Mouse (Mus musculus): ENCODE results near the gene Myo15. TPM values are rescaled to one million over a fixed set of nuclear protein-coding genes. Genes with fewer than 3 reads are reported as not detected.

Myo15 gene
- polyA plus RNA-seq, 1 experiment from 2014 or later, result 0.08 TPM

DNA sequence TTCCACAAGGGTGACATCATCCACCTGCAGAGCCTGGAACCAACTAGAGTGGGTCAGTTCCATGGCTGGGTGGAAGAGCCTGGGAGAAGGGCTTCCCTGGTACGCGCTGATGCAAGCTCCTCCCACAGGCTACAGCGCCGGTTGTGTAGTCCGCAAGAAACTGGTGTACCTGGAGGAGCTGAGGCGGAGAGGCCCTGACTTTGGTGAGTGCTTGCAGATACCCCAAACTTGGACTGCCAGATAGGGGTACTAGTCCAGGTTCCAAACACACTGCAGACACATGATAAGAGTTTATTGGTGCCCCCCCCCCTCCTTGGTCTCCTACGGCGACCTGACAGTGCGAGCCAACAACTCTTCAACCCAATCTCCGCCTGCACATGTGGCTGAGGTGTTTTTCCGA, 39.8 kb downstream of the Myo15 start:
- WGBS, result 5% methylated on average over 11 of the region's 11 CpGs
- Histone ChIP-seq H3K4me3 (replicated peaks) (peak overlapping the region; percentile 36), H3K27me3 (peaks cover 28% of the 10 kb centered on the region), H3K36me3 (no peaks in the 10 kb centered on the region), H3K9me3 (no peaks in the 10 kb centered on the region), H3K4me1 (replicated peaks) (peaks cover 11% of the 10 kb centered on the region), H3K9ac (replicated peaks) (no peak overlapping the region), H3K4me2 (replicated peaks) (peak overlapping the region; percentile 62), H3K27ac (no peak overlapping the region)
- no peak for ATAC-seq

DNA sequence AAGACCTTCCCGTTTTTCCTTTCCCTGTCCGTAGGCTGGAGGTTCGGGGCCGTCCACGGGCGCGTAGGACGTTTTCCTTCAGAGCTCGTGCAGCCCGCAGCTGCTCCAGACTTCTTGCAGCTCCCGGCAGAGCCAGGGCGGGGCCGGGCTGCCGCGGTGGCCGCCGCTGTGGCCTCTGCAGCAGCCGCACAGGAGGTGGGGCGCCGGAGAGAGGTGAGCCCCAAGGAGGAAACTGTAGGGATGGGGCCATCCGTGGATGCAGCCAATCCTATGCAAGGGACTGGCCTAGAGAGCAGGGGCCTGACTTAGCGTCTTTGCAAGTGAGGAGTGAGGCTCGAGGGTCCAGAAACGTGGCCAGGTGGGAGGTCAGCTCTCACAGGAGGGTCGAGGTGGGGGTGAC, 40.4 kb downstream of the Myo15 start:
- Histone ChIP-seq H3K9me3 (no peaks in the 10 kb centered on the region), H3K4me3 (replicated peaks) (peak overlapping the region; percentile 36), H3K4me2 (replicated peaks) (peak overlapping the region; percentile 62), H3K9ac (replicated peaks) (peak overlapping the region; percentile 60), H3K27me3 (peaks cover 28% of the 10 kb centered on the region), H3K27ac (no peak overlapping the region), H3K4me1 (replicated peaks) (peaks cover 11% of the 10 kb centered on the region), H3K36me3 (no peaks in the 10 kb centered on the region)
- WGBS, result 1% methylated on average over 25 of the region's 25 CpGs
- ATAC-seq, result 0 out of 2 replicates have a peak, but pooled peaks have one; percentile 17

DNA sequence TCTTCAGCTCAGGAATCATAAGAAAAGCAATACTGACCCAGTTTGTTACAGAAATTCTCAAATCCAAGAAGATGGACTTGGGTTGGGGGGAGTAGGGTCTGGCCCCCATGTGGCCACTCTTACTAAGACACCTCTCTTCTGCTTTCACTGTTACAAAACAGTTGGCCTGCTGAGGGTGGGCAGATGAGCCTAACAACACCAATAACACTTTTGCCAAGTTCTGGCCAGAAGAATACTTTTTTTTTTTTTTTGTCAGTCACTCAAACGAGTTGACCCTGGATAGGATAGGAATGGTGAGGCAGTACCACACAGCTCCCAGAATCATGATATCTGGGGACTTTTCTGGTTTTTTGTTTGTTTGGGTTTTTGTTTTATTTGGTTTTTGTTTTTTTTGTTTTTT, 42.8 kb downstream of the Myo15 start:
- Histone ChIP-seq H3K9me3 (no peaks in the 10 kb centered on the region), H3K4me3 (replicated peaks) (no peak overlapping the region), H3K27ac (no peak overlapping the region), H3K4me1 (replicated peaks) (peaks cover 11% of the 10 kb centered on the region), H3K36me3 (no peaks in the 10 kb centered on the region), H3K27me3 (peaks cover 28% of the 10 kb centered on the region), H3K4me2 (replicated peaks) (no peak overlapping the region), H3K9ac (replicated peaks) (no peak overlapping the region)
- WGBS, result 83% methylated on average over 1 of the region's 1 CpGs
- no peak for ATAC-seq

DNA sequence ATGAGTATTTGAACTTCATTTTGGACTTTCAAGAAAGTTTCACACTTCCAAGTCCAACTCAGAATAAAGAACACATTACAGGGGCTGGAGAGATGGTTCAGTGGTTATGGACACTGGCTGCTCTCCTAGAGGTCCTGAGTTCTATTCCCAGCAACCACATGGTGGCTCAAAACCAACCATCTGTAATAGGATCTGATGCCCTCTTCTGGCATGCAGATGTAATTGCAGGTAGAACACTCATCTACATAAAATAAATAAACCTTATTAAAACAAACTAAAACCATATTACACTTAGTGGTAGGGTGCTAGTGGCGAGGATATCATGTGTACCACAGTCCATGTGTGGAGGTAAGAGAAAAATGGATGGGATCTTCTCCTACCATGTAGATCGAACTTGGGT, 43.4 kb downstream of the Myo15 start:
- H3K27me3 ChIP-seq, result peaks cover 28% of the 10 kb centered on the region
- no peak overlapping the region for H3K27ac ChIP-seq
- 77% methylated on average over 2 of the region's 2 CpGs for WGBS
- H3K36me3 ChIP-seq, result no peaks in the 10 kb centered on the region
- H3K4me3 ChIP-seq (replicated peaks), result no peak overlapping the region
- no peaks in the 10 kb centered on the region for H3K9me3 ChIP-seq
- peaks cover 11% of the 10 kb centered on the region for H3K4me1 ChIP-seq (replicated peaks)
- no peak overlapping the region for H3K4me2 ChIP-seq (replicated peaks)
- no peak for ATAC-seq
- H3K9ac ChIP-seq (replicated peaks), result no peak overlapping the region

DNA sequence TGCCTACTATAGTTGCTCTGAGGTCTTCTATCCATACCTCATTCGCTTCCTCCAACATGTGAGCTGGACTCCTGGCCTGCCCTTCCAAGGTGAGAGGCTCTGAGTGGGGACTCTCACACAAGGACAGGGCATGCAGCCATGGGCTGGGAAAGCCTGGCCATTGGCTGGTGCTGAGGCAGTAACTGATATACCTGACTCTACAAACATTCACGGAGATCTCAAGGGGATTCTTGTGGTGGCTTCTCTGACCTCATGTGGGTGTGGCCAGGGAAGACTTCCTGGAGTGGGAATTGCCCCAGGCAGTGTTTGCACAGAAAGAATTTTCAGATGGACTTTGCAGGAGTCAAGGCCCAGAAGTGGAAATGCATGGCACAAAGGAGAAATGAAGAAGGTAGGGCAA, 45.8 kb downstream of the Myo15 start:
- Histone ChIP-seq H3K27me3 (peaks cover 9% of the 10 kb centered on the region), H3K36me3 (no peaks in the 10 kb centered on the region), H3K27ac (no peak overlapping the region), H3K4me2 (replicated peaks) (no peak overlapping the region), H3K4me1 (replicated peaks) (no peaks in the 10 kb centered on the region), H3K9ac (replicated peaks) (no peak overlapping the region), H3K9me3 (no peaks in the 10 kb centered on the region), H3K4me3 (replicated peaks) (no peak overlapping the region)
- no peak for ATAC-seq
- 78% methylated on average over 2 of the region's 2 CpGs for WGBS

DNA sequence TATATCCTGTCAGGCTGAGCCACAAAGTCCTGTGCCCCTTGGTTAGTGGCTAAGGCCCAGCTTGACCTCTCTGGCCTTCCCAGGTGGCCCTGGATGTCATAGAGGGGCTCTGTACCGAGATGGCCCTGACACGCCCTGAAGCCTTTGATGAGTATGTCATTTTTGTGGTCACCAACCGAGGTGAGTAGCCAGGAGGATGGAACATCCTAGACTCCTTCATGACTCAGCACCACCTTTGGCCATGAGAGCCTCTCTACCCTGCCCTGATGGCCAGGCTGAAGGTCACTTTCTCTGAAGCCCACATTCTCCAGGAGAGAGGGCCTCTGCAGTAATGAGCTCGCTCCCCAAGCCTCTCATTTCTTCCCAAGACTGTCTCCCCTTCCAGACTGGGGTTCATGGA, 49.2 kb downstream of the Myo15 start:
- H3K4me2 ChIP-seq (replicated peaks), result no peak overlapping the region
- ATAC-seq, result no peak
- H3K4me1 ChIP-seq (replicated peaks), result no peaks in the 10 kb centered on the region
- 82% methylated on average over 4 of the region's 4 CpGs for WGBS
- H3K9me3 ChIP-seq, result no peaks in the 10 kb centered on the region
- H3K27me3 ChIP-seq, result no peaks in the 10 kb centered on the region
- no peak overlapping the region for H3K27ac ChIP-seq
- no peak overlapping the region for H3K9ac ChIP-seq (replicated peaks)
- no peak overlapping the region for H3K4me3 ChIP-seq (replicated peaks)
- H3K36me3 ChIP-seq, result no peaks in the 10 kb centered on the region

DNA sequence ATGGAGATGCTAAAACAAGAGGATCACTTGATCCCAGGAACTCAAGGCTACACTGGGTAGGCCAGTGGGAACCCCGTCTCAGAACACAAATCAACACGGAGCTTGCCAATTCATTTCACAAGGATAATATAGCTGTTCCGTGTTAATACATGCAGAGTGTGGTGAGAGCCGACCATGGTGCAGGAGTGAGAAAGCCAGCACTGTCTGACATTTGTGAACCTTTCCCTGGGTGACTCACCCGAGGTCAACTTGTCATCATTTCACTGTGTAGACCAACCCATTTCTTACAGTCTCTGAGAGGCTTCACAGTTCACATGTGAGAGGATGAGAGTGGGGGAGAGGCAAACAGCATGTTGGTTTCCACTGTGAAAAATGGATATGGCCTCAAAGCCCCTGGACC, 52.9 kb downstream of the Myo15 start:
- 73% methylated on average over 5 of the region's 5 CpGs for WGBS
- no peaks in the 10 kb centered on the region for H3K36me3 ChIP-seq
- H3K27ac ChIP-seq, result no peak overlapping the region
- H3K27me3 ChIP-seq, result no peaks in the 10 kb centered on the region
- H3K4me1 ChIP-seq (replicated peaks), result no peaks in the 10 kb centered on the region
- no peak overlapping the region for H3K4me2 ChIP-seq (replicated peaks)
- no peak overlapping the region for H3K4me3 ChIP-seq (replicated peaks)
- H3K9me3 ChIP-seq, result no peaks in the 10 kb centered on the region
- H3K9ac ChIP-seq (replicated peaks), result no peak overlapping the region
- no peak for ATAC-seq

DNA sequence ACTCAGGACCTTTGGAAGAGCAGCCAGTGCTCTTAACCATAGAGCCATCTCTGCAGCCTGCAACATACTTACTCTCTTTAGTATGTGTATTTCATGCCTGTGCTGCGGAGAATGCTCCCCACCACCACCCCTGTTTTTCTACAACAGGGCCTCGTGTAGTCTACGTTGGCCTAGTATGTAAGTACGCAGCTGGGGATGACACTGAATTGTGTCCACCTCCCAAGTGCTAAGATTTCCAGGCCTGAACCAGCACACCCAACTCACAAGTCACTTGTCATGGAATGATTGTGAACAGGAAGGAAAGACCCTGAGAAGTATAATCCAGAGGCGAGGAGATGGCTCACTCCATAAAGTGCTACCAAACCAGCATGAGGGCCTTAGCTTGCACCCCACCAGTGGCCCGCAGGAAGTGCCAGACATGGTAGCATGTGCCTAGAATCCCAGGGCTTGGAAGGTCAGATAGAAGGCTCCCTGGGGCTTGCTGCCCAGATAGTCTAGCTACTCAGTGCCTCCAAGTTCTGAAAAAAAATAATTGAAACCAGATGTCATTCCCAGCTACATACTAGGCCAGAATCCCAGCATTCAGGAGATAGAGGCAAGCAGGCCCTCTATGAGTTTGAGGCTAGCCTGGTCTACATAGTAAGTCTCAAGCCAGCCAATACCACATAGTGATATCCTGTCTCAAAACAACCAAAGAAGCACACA, 53.7 kb downstream of the Myo15 start:
- no peaks in the 10 kb centered on the region for H3K4me1 ChIP-seq (replicated peaks)
- no peaks in the 10 kb centered on the region for H3K9me3 ChIP-seq
- H3K27ac ChIP-seq, result no peak overlapping the region
- WGBS, result 93% methylated on average over 6 of the region's 6 CpGs
- no peak overlapping the region for H3K4me3 ChIP-seq (replicated peaks)
- no peak for ATAC-seq
- no peak overlapping the region for H3K9ac ChIP-seq (replicated peaks)
- H3K27me3 ChIP-seq, result no peaks in the 10 kb centered on the region
- H3K4me2 ChIP-seq (replicated peaks), result no peak overlapping the region
- no peaks in the 10 kb centered on the region for H3K36me3 ChIP-seq

DNA sequence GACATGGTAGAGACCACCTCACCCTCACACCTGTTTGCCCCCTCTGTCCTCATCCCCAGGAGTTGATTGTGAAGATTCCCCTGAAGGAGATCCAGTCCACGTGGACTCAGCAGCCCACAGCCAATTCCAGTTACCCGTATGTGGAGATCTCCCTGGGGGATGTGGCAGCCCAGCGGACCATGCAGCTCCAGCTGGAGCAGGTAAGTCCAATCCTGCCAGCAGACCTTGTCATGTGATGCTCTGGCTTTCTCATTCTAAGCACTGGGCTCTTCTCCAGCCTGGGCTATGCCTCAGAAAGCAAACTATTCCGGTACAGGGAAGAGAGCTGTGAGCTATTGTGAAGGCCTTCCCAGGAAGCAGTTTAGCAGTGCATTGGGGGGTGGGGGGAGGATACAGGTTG, 57.3 kb downstream of the Myo15 start:
- Histone ChIP-seq H3K36me3 (no peaks in the 10 kb centered on the region), H3K27me3 (no peaks in the 10 kb centered on the region), H3K9ac (replicated peaks) (no peak overlapping the region), H3K27ac (no peak overlapping the region), H3K4me1 (replicated peaks) (no peaks in the 10 kb centered on the region), H3K4me2 (replicated peaks) (no peak overlapping the region), H3K4me3 (replicated peaks) (no peak overlapping the region), H3K9me3 (no peaks in the 10 kb centered on the region)
- 70% methylated on average over 4 of the region's 4 CpGs for WGBS
- no peak for ATAC-seq

DNA sequence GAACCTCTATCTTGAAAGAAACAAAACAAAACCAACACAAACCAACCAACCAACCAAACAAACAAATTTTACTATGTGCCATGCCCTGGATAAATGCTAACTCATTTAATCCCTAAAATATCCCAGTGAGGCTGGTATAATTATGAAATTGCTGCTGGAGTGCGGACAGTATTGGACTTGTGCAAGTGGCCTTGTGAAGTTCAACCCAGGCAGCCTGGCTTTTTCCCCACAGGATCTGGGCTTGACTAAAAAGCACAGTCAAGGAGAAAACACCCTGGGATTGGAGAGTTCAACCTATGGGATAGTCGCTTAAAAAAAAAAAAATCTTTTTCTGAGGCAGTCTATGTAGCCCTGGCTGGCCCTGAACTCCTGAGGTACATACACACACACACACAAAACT, 66.5 kb downstream of the Myo15 start:
- Histone ChIP-seq H3K9ac (replicated peaks) (peak overlapping the region; percentile 95), H3K4me3 (replicated peaks) (no peak overlapping the region), H3K27ac (peak overlapping the region; percentile 99), H3K4me2 (replicated peaks) (peak overlapping the region; percentile 100), H3K36me3 (no peaks in the 10 kb centered on the region), H3K27me3 (no peaks in the 10 kb centered on the region), H3K4me1 (replicated peaks) (peaks cover 31% of the 10 kb centered on the region), H3K9me3 (no peaks in the 10 kb centered on the region)
- no peak for ATAC-seq
- WGBS, result 93% methylated on average over 2 of the region's 2 CpGs

DNA sequence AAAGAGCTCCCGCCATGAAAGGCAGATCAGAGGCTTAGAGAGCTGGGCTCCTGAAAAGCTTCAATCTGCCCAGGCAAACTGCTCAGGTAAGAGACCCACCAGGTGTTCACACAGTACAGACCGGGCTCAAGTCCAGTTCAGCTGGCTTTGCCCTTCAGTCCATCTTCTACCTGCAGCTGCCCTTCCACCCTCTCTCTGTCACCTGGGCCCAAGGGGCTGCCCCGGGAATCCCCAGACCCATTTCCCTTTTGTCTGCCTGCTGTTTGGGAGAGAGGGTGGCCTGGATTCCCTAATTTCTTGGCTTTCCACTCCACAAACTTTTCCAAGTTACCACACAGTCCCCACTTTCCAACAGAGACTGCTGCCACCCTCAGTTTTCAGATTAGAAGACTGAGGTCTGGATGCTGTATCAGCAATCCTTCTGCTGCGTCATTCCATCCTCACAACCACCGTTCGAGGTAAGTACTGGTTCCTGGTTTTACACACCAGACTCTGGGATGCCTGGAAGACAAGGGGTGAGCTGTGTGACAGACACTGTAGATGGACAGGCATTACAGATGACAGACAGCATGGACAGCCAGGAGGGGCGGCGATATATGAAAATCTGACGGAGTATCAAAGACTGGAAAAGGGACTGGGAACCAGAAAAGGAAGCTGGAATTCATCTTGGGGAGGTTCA, 67.2 kb downstream of the Myo15 start, which contains the start of gene Alkbh5:
Gene Alkbh5, plus strand, starts transcription at position 202 of the 679 bp plus-strand sequence.
- H3K27ac ChIP-seq, result peak within 1 kb of the TSS; percentile 99
- H3K9me3 ChIP-seq, result no peaks in the 10 kb centered on the region
- H3K27me3 ChIP-seq, result no peaks in the 10 kb centered on the region
- peak within 1 kb of the TSS; percentile 100 for H3K4me2 ChIP-seq (replicated peaks)
- peaks cover 38% of the 10 kb centered on the region for H3K4me1 ChIP-seq (replicated peaks)
- ATAC-seq, result peak; percentile 14; the same call in 1 of the 2 replicates
- H3K9ac ChIP-seq (replicated peaks), result peak within 1 kb of the TSS; percentile 95
- peak within 1 kb of the TSS; percentile 90 for H3K4me3 ChIP-seq (replicated peaks)
- no peaks in the 10 kb centered on the region for H3K36me3 ChIP-seq
- 15% methylated on average over 9 of the region's 9 CpGs for WGBS

DNA sequence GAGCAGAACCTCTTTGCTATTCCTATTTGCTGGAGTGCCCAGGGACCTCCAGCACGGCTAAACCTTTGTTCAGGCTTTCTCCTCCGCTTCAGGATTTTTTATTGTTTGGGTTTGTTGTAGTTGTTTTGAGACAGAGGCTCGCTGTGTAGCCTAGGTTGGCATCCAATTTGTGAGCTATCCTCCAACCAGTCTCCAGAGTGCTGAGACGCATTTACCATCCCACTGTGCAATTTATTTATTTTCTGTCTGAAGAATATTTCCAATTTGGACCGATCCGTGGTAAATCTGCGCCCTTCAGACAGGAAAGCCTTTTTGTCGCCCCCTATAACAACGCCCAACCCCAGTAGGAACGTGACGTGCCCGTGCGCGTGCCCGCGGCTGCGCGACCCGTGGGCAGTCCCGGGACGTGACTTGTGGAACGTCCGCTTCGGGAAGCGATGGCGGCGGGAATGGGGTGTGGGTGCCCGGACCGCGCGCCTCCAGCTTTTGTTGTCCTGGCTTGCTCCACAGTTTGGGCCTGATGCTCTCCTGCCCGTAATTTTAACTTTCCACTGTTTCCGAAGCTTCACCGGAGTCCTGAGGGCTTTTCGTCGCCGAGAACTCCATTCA, 67.8 kb downstream of the Myo15 start:
- H3K4me1 ChIP-seq (replicated peaks), result peaks cover 44% of the 10 kb centered on the region
- H3K4me3 ChIP-seq (replicated peaks), result peak overlapping the region; percentile 90
- peak overlapping the region; percentile 95 for H3K9ac ChIP-seq (replicated peaks)
- H3K4me2 ChIP-seq (replicated peaks), result peak overlapping the region; percentile 100
- H3K9me3 ChIP-seq, result no peaks in the 10 kb centered on the region
- ATAC-seq, result peak; percentile 77
- H3K27ac ChIP-seq, result peak overlapping the region; percentile 99
- WGBS, result under 1% methylated on average over 37 of the region's 37 CpGs
- no peaks in the 10 kb centered on the region for H3K36me3 ChIP-seq
- no peaks in the 10 kb centered on the region for H3K27me3 ChIP-seq
